Mouse (Mus musculus) heart, postnatal 25 days (tissue): Measurements from ENCODE around the gene Tnfsfm13. TPM values are rescaled to one million over a fixed set of nuclear protein-coding genes. Genes with fewer than 3 reads are reported as not detected.
"Not testable (repeated sequence)": the region's sequence is repeated elsewhere in the genome, so short reads cannot be mapped to it uniquely, and the experiment has no call there.

ENCODE experiments used
- DNase-seq: peaks from one replicate; pipeline ENCODE4 v3.0.0; 2022; ENCODE audit warnings: low spot score
- intact Hi-C: fragments of 180-260 bp; cut with DNase I; formaldehyde crosslinking; loops from one replicate; pipeline ENCODE4 v1.15.1; 2025
- total RNA-seq, 2 experiments: library from RNA; stranded (reverse); gene quantifications; 2 replicates each; pipeline ENCODE4 v1.2.3; 2021

Tnfsfm13 gene
- total RNA-seq, result 1 to 10 TPM; 3.2 to 4.5 TPM

- DNase-seq, result peak; percentile 85
- intact Hi-C loops, result loop anchor here (5.0 kb wide), 1 partner anchor 102 kb away; the partner anchor contains the start of gene Chrnb1
These were observed at the start of gene Tnfsfm13, which contains the start of gene Tnfsf12 for GRCm38 (mm10) chr11:69695361-69696181. Tnfsfm13 (minus strand) TSS chr11:69696098. Tnfsf12 (minus strand) TSS chr11:69695849.

- intact Hi-C loops, DNase-seq: not testable (repeated sequence)
These were observed 35.5 kb upstream of the Tnfsfm13 start for GRCm38 (mm10) chr11:69731408-69731807.

GRCm38 (mm10) chr11:69729063-69729462 is 33.2 kb upstream of the Tnfsfm13 start:
- no peak for DNase-seq
- intact Hi-C loops, result loop anchor here (2.0 kb wide), 1 partner anchor 148 kb away; no protein-coding TSS in a partner anchor

- DNase-seq, result no peak
- intact Hi-C loops, result no loop called here
These were observed 30.1 kb upstream of the Tnfsfm13 start for GRCm38 (mm10) chr11:69725951-69726350.

- no peak for DNase-seq
- intact Hi-C loops, result no loop called here
These were observed 27.2 kb upstream of the Tnfsfm13 start for GRCm38 (mm10) chr11:69723074-69723473.

- no peak for DNase-seq
- intact Hi-C loops, result no loop called here
These were observed 25.0 kb upstream of the Tnfsfm13 start for GRCm38 (mm10) chr11:69720852-69721251.

GRCm38 (mm10) chr11:69719423-69719822 is 23.5 kb upstream of the Tnfsfm13 start:
- no peak for DNase-seq
- intact Hi-C loops, result no loop called here

- no peak for DNase-seq
- intact Hi-C loops, result no loop called here
These were observed 22.8 kb upstream of the Tnfsfm13 start for GRCm38 (mm10) chr11:69718661-69719060.

GRCm38 (mm10) chr11:69716953-69717352 is 21.1 kb upstream of the Tnfsfm13 start:
- intact Hi-C loops, result loop anchor here (2.0 kb wide), 1 partner anchor 34 kb away; the partner anchor contains the start of gene Senp3
- no peak for DNase-seq

- no peak for DNase-seq
- intact Hi-C loops, result loop anchor here (2.0 kb wide), 1 partner anchor 33 kb away; the partner anchor contains the start of gene Senp3
These were observed 20.0 kb upstream of the Tnfsfm13 start for GRCm38 (mm10) chr11:69715929-69716328.

- DNase-seq, result no peak
- intact Hi-C loops, result no loop called here
These were observed 19.6 kb upstream of the Tnfsfm13 start for GRCm38 (mm10) chr11:69715482-69715881.

GRCm38 (mm10) chr11:69714636-69715329 is 18.9 kb upstream of the Tnfsfm13 start:
- intact Hi-C loops, result no loop called here
- no peak for DNase-seq

- no peak for DNase-seq
- intact Hi-C loops, result no loop called here
These were observed 17.2 kb upstream of the Tnfsfm13 start for GRCm38 (mm10) chr11:69712954-69713672.

GRCm38 (mm10) chr11:69711082-69711481 is 15.2 kb upstream of the Tnfsfm13 start:
- no peak for DNase-seq
- intact Hi-C loops, result no loop called here

- intact Hi-C loops, result no loop called here
- DNase-seq, result no peak
These were observed 14.6 kb upstream of the Tnfsfm13 start for GRCm38 (mm10) chr11:69710470-69710869.

- DNase-seq, result no peak
- intact Hi-C loops, result no loop called here
These were observed 13.9 kb upstream of the Tnfsfm13 start for GRCm38 (mm10) chr11:69709554-69710446.

GRCm38 (mm10) chr11:69708614-69709265 is 12.8 kb upstream of the Tnfsfm13 start:
- intact Hi-C loops, result no loop called here
- DNase-seq, result no peak

GRCm38 (mm10) chr11:69707873-69708381 is 12.0 kb upstream of the Tnfsfm13 start:
- DNase-seq, result no peak
- intact Hi-C loops, result no loop called here

- intact Hi-C loops, result no loop called here
- no peak for DNase-seq
These were observed 11.6 kb upstream of the Tnfsfm13 start for GRCm38 (mm10) chr11:69707480-69707847.
